Mouse (Mus musculus) hindbrain, embryonic 11.5 days (tissue): ENCODE results near the gene Polr3e. TPM values are rescaled to one million over a fixed set of nuclear protein-coding genes. Genes with fewer than 3 reads are reported as not detected.
A peak's percentile ranks its signal among the peaks of the same experiment; 100 is the strongest.

Experiments used
- ATAC-seq: fragments of 200-750 bp; cut with Nextera tagmentation; 2 replicates; pipeline ENCODE4 v1.8.0; 2017; ENCODE audit warnings: mild to moderate bottlenecking, moderate TSS enrichment, moderate library complexity; ENCODE audit not compliant: low FRiP score
- DNase-seq: peaks from one replicate; pipeline ENCODE4 v3.0.0-alpha.2; 2015; ENCODE audit warnings: low spot score
- H3K27ac ChIP-seq: fragments of 300-500 bp; sonication (generic); 2 replicates; pipeline ENCODE4 v1.5.1; 2014; ENCODE audit warnings: mild to moderate bottlenecking, low read depth, low read length
- H3K27me3 ChIP-seq: fragments of 300-500 bp; sonication (generic); 2 replicates; pipeline ENCODE4 v1.6.1; 2014; ENCODE audit warnings: mild to moderate bottlenecking, low read length, moderate library complexity, mixed read lengths; ENCODE audit not compliant: control insufficient read depth, insufficient read depth
- H3K36me3 ChIP-seq: fragments of 300-500 bp; sonication (generic); 2 replicates; pipeline ENCODE4 v1.6.1; 2014; ENCODE audit warnings: mild to moderate bottlenecking, low read length, moderate library complexity, mixed read lengths; ENCODE audit not compliant: control insufficient read depth, insufficient read depth
- H3K4me1 ChIP-seq: fragments of 300-500 bp; sonication (generic); replicated peaks from 2 replicates; pipeline ENCODE4 v1.6.1; 2014; ENCODE audit warnings: low read length, mixed read lengths; ENCODE audit not compliant: control insufficient read depth, insufficient read depth
- H3K4me2 ChIP-seq: fragments of 300-500 bp; sonication (generic); replicated peaks from 2 replicates; pipeline ENCODE4 v1.6.1; 2014; ENCODE audit warnings: mild to moderate bottlenecking, low read depth, low read length
- H3K4me3 ChIP-seq: fragments of 300-500 bp; sonication (generic); 2 replicates; pipeline ENCODE4 v1.5.1; 2014; ENCODE audit warnings: low read depth, low read length
- H3K9ac ChIP-seq: fragments of 300-500 bp; sonication (generic); 2 replicates; pipeline ENCODE4 v1.6.1; 2014; ENCODE audit warnings: low read depth, low read length
- H3K9me3 ChIP-seq: fragments of 300-500 bp; sonication (generic); 2 replicates; pipeline ENCODE4 v1.6.1; 2016; ENCODE audit warnings: low read length; ENCODE audit not compliant: control insufficient read depth
- WGBS: fragments of 180-500 bp; shearing (Covaris S2); extraction: QIAGEN DNeasy Blood & Tissue Kit; methylation state at CpG from one replicate; pipeline ENCODE4 v1.1.7; 2014; 5-methylcytosine and 5-hydroxymethylcytosine counted together
- polyA plus RNA-seq: library from polyadenylated mRNA; unstranded; fragments of >200 nt; fragmentation: Nextera tagmentation; extraction: Ambion mirVana; gene quantifications from 2 replicates; pipeline ENCODE4 v1.2.1, GENCODE M21; 2014

Gene Polr3e
- polyA plus RNA-seq, 1 experiment from 2014 or later = 17.1 TPM

- Histone ChIP-seq H3K27ac (no peak overlapping the region), H3K4me2 (no peak overlapping the region), H3K4me3 (no peak overlapping the region), H3K27me3 (no peaks in the 10 kb centered on the region), H3K4me1 (no peaks in the 10 kb centered on the region), H3K9me3 (no peaks in the 10 kb centered on the region), H3K36me3 (no peaks in the 10 kb centered on the region), H3K9ac (no peak overlapping the region)
- WGBS = 76% methylated on average over 7 of the region's 7 CpGs
- DNase-seq (no peak), ATAC-seq (no peak)
Measured at GRCm38 (mm10) chr7:120977063-120977462, 59.5 kb downstream of the Polr3e start.

GRCm38 (mm10) chr7:120980041-120980440 is 62.5 kb downstream of the Polr3e start:
- no peaks in the 10 kb centered on the region; the same call in 1 of the 2 replicates for H3K4me1 ChIP-seq
- no peaks in the 10 kb centered on the region for H3K9me3 ChIP-seq
- no peaks in the 10 kb centered on the region for H3K27me3 ChIP-seq
- no peak overlapping the region for H3K9ac ChIP-seq
- H3K36me3 ChIP-seq = no peaks in the 10 kb centered on the region
- no peak overlapping the region for H3K27ac ChIP-seq
- 0 out of 2 replicates have a peak overlapping the region, but pooled peaks have one; percentile 1 for H3K4me3 ChIP-seq
- H3K4me2 ChIP-seq = no peak overlapping the region
- 84% methylated on average over 4 of the region's 4 CpGs for WGBS
- no peak for ATAC-seq
- no peak for DNase-seq

DNA sequence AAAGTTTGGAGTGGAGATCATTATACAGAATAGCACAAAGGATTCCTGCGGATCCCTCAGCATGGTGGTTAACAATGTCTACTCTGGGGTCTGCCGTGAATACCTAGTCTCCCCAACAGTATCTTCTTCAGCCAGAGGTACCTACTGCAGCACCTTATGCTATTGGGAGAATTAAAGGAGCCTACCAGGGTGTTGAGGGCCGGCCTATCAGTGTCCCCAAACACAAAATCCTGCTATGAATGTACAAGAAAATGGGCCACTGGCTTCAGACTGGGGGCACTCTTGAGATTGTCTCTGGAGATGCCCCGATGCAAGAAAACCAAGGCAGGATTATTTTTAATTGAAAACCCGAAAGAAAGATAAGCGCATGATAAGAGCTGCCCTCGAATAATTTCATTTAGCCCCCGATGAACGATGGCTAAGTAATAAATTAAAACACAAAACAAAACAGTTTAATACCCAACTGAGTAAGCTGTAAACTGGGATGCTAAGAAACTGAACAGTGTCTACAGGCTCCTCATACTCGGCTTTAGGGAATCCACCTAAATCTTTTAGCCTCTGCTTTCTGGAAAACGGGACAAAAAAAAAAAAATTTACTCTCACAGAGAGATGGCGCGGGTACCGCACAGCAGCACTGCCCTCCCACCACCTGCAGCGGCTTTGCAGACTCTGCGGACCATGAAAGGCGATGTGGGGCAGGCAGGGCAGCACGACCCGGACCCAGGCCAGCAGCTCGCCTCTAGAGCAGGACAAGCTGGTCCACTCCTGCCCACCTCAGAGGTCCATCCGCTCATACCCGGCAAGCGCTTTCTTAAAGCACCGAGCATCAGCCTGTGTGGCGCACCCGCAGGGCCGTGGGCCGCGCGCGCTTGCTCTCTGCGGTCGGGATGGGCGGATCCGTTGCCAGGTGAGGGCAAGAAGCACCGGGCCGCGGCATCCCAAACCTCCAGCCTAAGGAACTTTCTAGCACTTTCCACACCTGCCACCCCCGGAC is 63.7 kb downstream of the Polr3e start:
- H3K27me3 ChIP-seq = no peaks in the 10 kb centered on the region
- no peaks in the 10 kb centered on the region for H3K36me3 ChIP-seq
- WGBS = 5% methylated on average over 39 of the region's 39 CpGs
- peak overlapping the region; percentile 93 for H3K4me3 ChIP-seq
- peak overlapping the region; percentile 77 for H3K4me2 ChIP-seq
- peak; percentile 72 for DNase-seq
- no peaks in the 10 kb centered on the region; the same call in 1 of the 2 replicates for H3K4me1 ChIP-seq
- H3K27ac ChIP-seq = peak overlapping the region; percentile 77; the same call in 1 of the 2 replicates
- peak overlapping the region; percentile 83 for H3K9ac ChIP-seq
- H3K9me3 ChIP-seq = no peaks in the 10 kb centered on the region
- peak; percentile 60 for ATAC-seq

GRCm38 (mm10) chr7:120982200-120982841 is 64.8 kb downstream of the Polr3e start, which contains the start of the genes Cdr2 and Mfsd13b:
Gene Cdr2, minus strand, starts transcription at chr7:120982312.
Gene Mfsd13b, plus strand, starts transcription at chr7:120982509.
- H3K4me1 ChIP-seq = no peaks in the 10 kb centered on the region; the same call in 1 of the 2 replicates
- DNase-seq = peak; percentile 98
- H3K27me3 ChIP-seq = no peaks in the 10 kb centered on the region
- ATAC-seq = peak; percentile 97
- H3K36me3 ChIP-seq = no peaks in the 10 kb centered on the region
- H3K4me3 ChIP-seq = peak within 1 kb of the TSS; percentile 93
- no peaks in the 10 kb centered on the region for H3K9me3 ChIP-seq
- H3K4me2 ChIP-seq = peak within 1 kb of the TSS; percentile 79
- H3K27ac ChIP-seq = peak within 1 kb of the TSS; percentile 77
- under 1% methylated on average over 38 of the region's 46 CpGs for WGBS
- peak within 1 kb of the TSS; percentile 83 for H3K9ac ChIP-seq

- H3K36me3 ChIP-seq = no peaks in the 10 kb centered on the region
- ATAC-seq = peak; percentile 20; the same call in 1 of the 2 replicates
- H3K4me1 ChIP-seq = no peaks in the 10 kb centered on the region; the same call in 1 of the 2 replicates
- H3K27ac ChIP-seq = peak overlapping the region; percentile 69; the same call in 1 of the 2 replicates
- no peaks in the 10 kb centered on the region for H3K9me3 ChIP-seq
- peak; percentile 51 for DNase-seq
- peak overlapping the region; percentile 93 for H3K4me3 ChIP-seq
- 15% methylated on average over 7 of the region's 7 CpGs for WGBS
- peak overlapping the region; percentile 79 for H3K4me2 ChIP-seq
- H3K9ac ChIP-seq = peak overlapping the region; percentile 80
- H3K27me3 ChIP-seq = no peaks in the 10 kb centered on the region
Measured at GRCm38 (mm10) chr7:120982968-120983367, 65.4 kb downstream of the Polr3e start.

DNA sequence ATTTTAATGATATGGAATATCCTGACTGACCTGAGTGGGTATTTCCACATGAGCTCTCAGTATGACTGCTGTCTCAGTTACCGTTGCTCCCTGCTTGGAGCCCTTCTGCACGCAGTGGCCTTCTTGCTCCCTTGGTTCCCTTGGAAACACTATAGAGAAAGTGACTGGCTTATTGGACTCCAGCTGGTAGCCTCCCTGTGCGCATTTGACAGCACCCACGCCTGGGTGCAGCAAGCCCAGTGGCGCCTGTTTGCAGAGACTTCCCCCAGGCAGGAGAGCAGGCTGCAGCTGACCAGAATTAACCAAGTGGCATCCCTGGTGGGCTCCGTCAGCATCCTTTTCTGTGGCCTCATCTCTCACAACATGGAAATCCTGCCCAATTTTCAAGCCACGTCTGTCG is 73.6 kb downstream of the Polr3e start:
- Histone ChIP-seq H3K36me3 (no peaks in the 10 kb centered on the region), H3K4me3 (no peak overlapping the region), H3K9me3 (no peaks in the 10 kb centered on the region), H3K27me3 (no peaks in the 10 kb centered on the region), H3K4me2 (no peak overlapping the region), H3K9ac (no peak overlapping the region), H3K4me1 (no peaks in the 10 kb centered on the region), H3K27ac (no peak overlapping the region)
- WGBS = 73% methylated on average over 8 of the region's 8 CpGs
- DNase-seq (no peak), ATAC-seq (no peak)

Other genes with a start within 250 kb of the Polr3e start
- gene Pdzd9, start 247.4 kb upstream of the Polr3e start, polyA plus RNA-seq = 0.20 and 0.80 TPM in 2 replicates
- 13.2 and 16.6 TPM in 2 replicates for gene Mosmo, start 240.1 kb upstream of the Polr3e start, polyA plus RNA-seq
- 0.96 and 1.5 TPM in 2 replicates for gene Vwa3a, start 178.4 kb upstream of the Polr3e start, polyA plus RNA-seq
- gene Gm5737, start 105.4 kb upstream of the Polr3e start, polyA plus RNA-seq = not detected in 2 replicates
- 8.5 and 10.2 TPM in 2 replicates for gene Eef2k, start 74.9 kb upstream of the Polr3e start, polyA plus RNA-seq
- 17.9 and 19.2 TPM in 2 replicates for gene Cdr2, start 64.6 kb downstream of the Polr3e start, polyA plus RNA-seq
- gene Mfsd13b, start 64.8 kb downstream of the Polr3e start, polyA plus RNA-seq = 0.13 and 0.66 TPM in 2 replicates
- 266 and 279 TPM in 2 replicates for gene Mettl9, start 116.7 kb downstream of the Polr3e start, polyA plus RNA-seq
- gene Igsf6, start 156.8 kb downstream of the Polr3e start, polyA plus RNA-seq = 1.2 and 1.7 TPM in 2 replicates
- gene Otoa, start 163.9 kb downstream of the Polr3e start, polyA plus RNA-seq = 0.08 and 0.29 TPM in 2 replicates